Mouse (Mus musculus): ENCODE results near the gene Dyrk1a.

GRCm38 (mm10) chr16:94597640-94598039, 27.8 kb downstream of the Dyrk1a start:
- TF ChIP-seq POLR2A (IDR thresholded peaks at IDR 0.05; ENCODE audit: borderline replicate concordance, control insufficient read depth, low read depth, low read length) (no peak), CTCF (IDR thresholded peaks at IDR 0.05; ENCODE audit: control insufficient read depth, insufficient read depth, low read length) (no peak)
